Mouse (Mus musculus) heart, postnatal 10 days (tissue): ENCODE measurements around the gene Ephb4. TPM values are rescaled to one million over a fixed set of nuclear protein-coding genes. Genes with fewer than 3 reads are reported as not detected.

Source experiments
- DNase-seq, 2 experiments: peaks; one replicate each; pipeline ENCODE4 v3.0.0; 2021
- intact Hi-C: fragments of 180-260 bp; cut with DNase I; formaldehyde crosslinking; loops from one replicate; pipeline ENCODE4 v1.15.1; 2025
- total RNA-seq, 2 experiments: library from RNA; stranded (reverse); gene quantifications; 2 replicates each; pipeline ENCODE4 v1.2.3; 2021

The Ephb4 gene
- total RNA-seq, result 100 to 1,000 TPM; 103 to 111 TPM

DNA sequence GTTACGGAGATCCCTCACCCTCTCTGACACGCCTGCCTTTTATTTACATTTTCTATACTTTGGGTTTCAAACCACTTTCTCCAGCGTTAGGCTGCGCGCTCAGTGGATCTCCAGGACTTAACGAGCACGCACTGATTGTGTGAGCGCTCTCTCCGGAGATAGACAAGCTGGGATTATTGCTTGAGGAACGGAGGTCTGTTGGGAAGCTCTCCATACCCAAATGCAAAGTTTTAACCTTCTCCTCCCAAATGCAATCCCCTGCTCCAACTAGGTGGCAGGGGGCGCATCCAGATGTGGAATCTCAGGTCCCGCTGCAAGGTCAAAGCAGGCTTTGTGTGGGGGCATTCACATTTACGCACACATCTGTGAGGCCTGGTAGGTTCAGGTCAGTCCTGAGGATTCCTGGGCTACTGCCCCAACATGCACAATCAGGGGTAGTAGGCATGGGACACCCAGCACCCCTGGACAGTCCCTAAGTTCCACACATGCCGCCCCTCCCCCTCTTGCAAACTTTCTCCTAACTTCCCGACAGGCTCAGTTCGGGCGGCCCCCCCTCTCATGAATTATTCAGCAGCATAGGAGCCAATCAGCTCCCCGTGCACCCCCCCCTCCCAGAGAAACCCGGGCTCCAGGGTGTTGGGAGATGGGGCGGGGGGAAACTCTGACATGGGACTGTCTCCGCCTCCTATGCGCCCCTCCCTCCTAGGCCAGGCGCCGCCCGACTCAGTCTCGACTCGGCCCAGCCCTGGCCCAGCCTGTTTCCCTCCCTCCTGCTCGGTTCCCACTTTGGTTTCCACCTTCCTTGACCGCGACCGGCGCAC, at the start of gene Ephb4:
Gene Ephb4, plus strand, starts transcription at position 726 of the 821 bp plus-strand sequence.
- peak; percentile 96 to 97 for DNase-seq
- intact Hi-C loops, result no loop called here

DNA sequence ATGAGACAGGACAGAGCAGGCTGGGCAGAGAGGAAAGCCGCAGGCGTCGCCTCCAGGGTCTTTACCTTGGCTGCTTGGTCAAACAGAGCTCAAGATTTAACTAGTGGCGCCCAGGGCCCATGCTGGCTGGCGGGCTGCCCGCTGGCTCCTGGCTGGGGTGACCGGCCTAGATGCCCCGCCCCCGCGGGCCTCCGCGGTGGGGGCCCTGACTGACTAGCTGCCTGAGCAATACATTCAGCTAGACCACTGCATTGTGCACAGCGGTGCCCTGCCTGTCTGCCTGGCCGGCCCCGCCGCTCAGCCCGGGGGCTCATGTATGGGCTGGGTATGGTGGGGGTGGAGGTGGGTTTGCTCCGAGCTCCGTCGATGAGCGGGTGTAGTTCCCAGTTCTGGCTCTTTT, 48.7 kb upstream of the Ephb4 start:
- DNase-seq, result no peak

DNA sequence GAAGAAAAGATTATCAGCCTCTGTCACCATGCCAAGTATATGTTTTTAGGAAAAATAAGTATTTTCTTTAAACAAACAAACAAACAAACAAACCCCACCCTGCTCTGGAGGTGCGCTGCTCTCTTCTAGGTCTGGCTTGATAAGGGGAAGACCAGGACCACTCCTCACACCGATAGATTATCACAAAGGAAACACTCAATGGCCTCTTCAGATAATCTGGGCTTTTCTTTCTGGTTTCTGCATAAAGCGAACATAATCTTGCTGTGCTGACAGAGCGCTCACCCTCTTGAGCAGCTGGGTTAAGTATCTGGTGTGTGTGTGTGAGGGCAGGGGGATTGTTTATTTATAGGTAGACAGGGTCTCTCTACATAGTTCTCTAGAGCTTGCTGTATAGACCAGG, 46.3 kb upstream of the Ephb4 start:
- intact Hi-C loops, result no loop called here

More for the DNA sequence above, 48.7 kb upstream of the Ephb4 start:
- intact Hi-C loops, result no loop called here

GRCm38 (mm10) chr5:137304165-137304564, 45.7 kb upstream of the Ephb4 start:
- intact Hi-C loops, result no loop called here
- no peak for DNase-seq

More for the DNA sequence above, 46.3 kb upstream of the Ephb4 start:
- DNase-seq, result no peak

- intact Hi-C loops, result no loop called here
- DNase-seq, result no peak
Observed at GRCm38 (mm10) chr5:137304816-137305215, 45.1 kb upstream of the Ephb4 start.

- no peak for DNase-seq
- intact Hi-C loops, result no loop called here
Observed at GRCm38 (mm10) chr5:137305822-137306221, 44.1 kb upstream of the Ephb4 start.

DNA sequence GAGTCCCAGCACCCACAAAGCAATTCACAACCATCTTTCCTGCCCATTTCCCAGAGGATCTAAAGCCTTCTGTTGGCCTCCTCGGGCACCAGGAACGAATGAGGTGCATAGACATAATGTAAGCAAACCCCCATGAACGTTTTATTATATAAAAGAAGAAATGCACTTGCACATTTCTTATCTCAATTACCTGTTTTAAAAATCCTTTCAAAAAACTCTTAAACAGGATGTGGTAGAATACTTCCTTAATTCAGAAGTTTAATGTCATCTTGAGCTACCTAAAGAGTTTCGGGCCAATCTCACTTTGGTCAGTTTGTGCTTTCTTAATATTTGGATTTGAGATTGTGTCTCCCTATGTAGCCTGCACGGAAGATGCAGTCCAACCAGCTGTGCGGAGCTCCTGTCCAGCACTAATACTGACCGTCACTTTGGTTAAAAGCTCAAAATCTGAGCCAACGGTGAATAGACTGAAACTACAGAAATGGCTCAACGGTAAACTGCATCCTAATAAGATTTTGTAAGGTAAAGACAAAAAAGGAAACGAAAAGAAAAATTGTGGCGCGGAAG, 43.4 kb upstream of the Ephb4 start:
- intact Hi-C loops, result no loop called here
- DNase-seq, result no peak

DNA sequence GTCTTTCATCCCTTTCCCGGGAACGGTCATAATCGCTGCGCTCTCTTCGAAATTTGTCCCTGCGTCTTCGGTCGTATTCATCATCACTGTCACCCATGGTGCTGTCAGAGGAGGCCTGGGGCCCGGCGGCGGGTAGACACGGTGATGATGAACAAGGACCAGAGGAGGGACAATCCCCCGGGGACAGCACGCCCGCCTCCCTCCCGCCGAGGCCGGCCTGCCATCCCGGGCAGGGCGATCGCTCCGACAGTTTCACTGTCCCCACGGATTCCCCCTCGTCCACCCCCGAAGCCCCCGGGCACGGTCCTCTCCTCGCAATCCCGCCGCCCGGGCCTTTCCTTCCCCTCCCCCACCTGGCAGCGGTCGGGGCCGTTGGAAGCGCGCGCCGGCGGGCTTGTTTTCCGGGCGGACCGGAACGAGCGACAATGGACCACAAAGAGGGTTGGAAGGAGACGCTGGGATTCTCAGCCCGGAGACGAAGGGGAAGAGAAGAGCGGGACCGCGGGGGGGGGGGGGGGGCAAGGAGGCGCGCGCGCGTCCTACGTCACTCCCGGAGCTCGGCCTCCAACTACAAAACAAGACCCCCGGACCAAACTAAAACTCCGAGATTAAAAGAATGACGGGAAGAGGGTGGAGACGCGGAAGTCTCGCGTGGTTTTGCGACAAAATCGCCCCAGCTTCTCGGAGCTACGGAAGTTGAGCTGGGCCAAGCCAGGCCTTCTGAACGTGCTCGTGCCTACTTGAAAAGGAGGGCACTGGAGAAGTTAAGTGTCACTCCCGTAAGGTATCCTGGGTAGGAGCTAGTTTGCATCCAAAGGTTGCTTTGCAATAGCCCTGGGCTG, 42.6 kb upstream of the Ephb4 start, which contains the start of gene Srrt:
Gene Srrt, minus strand, starts transcription at position 604 of the 842 bp plus-strand sequence.
- DNase-seq, result peak; percentile 94 to 95
- intact Hi-C loops, result no loop called here

GRCm38 (mm10) chr5:137308356-137308755, 41.6 kb upstream of the Ephb4 start:
- intact Hi-C loops, result no loop called here
- DNase-seq, result no peak

DNA sequence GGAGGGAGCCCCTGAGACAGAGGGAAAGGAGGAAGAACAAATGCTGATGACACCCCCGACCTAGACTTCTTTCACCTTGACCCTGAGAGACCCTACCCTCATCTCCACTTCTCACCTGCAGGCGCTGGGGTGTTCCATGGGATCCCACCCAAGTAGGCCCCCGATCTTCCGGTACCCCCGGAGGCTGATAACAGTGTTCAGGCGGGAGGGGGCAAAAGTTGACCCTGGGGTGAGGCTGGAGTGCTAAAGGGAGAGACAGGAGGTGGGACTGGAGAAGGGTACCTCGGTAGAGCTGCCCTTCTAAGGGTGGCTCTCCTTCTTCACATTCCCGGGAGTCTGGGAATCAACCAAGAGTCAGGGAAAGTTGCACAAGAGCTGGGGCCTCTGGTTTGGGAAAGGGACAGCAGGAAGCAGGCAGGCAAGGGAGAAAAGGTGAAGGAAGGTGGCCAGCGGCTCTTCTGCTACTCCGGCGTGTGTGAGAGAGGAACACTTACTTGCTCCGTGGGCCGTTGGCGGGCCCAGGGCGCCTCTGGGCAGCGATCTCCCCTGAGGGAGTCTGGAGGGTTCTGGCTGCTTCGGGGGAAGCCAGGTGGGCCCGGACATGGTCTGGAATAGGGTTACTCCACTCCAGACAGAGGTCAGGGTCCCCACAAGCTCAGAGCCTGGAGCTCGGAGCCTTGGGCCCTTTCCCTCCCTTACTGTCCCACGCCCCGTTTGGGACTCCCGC, 36.3 kb upstream of the Ephb4 start:
- intact Hi-C loops, result loop anchor here (2.0 to 10.0 kb wide), 2 partner anchors 21 to 61 kb away; no protein-coding TSS in a partner anchor
- DNase-seq, result no peak

DNA sequence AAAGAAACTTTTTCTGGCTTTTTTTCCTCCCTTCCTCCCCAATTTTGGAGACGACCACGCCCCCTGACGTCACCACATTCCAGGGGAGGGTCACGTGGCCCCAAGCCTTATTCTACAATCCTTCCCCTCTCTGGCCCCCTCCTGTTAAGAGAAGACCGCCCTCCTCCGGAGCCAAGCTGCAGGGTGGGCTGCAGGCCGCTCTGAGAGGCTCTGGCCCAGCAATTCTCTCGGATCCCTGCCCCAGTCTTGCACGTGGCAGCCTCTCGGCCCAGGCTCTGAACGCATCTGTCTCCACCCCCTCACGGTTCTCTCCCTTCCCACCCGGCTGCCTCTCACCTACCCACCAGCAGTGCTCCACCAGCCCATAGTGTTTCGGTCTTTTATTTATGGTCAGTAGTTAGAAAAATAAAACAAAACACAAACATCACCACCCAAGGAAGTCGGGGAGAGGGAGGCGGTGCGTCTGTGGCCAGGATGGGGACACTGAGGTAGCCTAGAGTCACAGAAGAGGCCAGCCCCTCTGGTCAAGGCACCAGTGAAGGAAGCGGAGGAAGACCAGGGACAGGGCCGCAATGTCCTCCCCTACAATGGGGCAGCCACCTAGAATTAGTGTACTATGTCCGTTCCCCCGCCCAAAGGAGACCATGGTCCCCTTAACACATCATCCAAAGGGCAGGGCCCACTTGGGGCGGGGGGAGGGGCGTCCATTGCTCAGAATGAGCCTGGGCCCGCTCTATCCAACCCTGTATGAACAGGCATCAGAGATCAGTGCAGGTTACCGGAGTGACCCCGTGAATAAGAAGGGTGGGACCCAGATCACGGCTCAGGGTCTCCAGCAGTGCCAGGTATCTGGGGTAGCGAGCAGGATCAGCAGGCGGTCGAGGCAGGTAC, 35.5 kb upstream of the Ephb4 start, which contains the start of gene Trip6:
Gene Trip6, minus strand, starts transcription at position 212 of the 891 bp plus-strand sequence.
- intact Hi-C loops, result loop anchor here (10.0 kb wide), 1 partner anchor 60 kb away; no protein-coding TSS in a partner anchor

GRCm38 (mm10) chr5:137315084-137315903, 34.6 kb upstream of the Ephb4 start:
- intact Hi-C loops, result loop anchor here (10.0 kb wide), 1 partner anchor 60 kb away; no protein-coding TSS in a partner anchor
- peak in 1 of 2 experiments; percentile 47 for DNase-seq

More for the DNA sequence above, 35.5 kb upstream of the Ephb4 start, which contains the start of gene Trip6:
- peak; percentile 91 to 93 for DNase-seq

- intact Hi-C loops, result loop anchor here (10.0 kb wide), 1 partner anchor 57 kb away; no protein-coding TSS in a partner anchor
- no peak for DNase-seq
Observed at GRCm38 (mm10) chr5:137317361-137317760, 32.5 kb upstream of the Ephb4 start.

GRCm38 (mm10) chr5:137318570-137318969, 31.3 kb upstream of the Ephb4 start:
- intact Hi-C loops, result loop anchor here (10.0 kb wide), 1 partner anchor 56 kb away; no protein-coding TSS in a partner anchor
- no peak for DNase-seq

- intact Hi-C loops, result no loop called here
- no peak for DNase-seq
Observed at GRCm38 (mm10) chr5:137320996-137321395, 28.9 kb upstream of the Ephb4 start.

DNA sequence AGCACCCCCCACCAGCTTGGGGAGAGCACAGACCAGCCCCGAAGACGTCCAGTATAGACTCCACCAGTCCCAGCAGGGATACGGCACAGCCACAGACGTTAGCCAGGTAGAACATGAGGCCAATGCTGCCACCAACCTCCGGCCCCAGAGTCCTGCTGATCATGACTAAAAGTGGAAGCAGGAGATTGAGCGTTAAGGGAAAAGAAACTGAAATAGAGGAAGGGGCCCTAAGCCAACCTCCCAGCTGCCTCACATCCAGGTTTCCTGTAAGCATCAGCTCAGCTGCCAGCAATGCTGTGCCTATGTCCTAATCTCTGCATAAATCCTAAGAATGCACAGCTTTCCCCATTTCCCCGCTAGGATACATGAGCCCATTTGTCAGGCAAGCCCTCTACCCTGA, 19.0 kb upstream of the Ephb4 start:
- intact Hi-C loops, result loop anchor here (5.0 kb wide), 1 partner anchor 171 kb away; the partner anchor contains the start of gene Pop7
- DNase-seq, result no peak

GRCm38 (mm10) chr5:137332857-137333511, 16.9 kb upstream of the Ephb4 start:
- intact Hi-C loops, result loop anchor here (5.0 kb wide), 1 partner anchor 169 kb away; the partner anchor contains the start of gene Pop7
- DNase-seq, result no peak
